In the genomic region with DNA sequence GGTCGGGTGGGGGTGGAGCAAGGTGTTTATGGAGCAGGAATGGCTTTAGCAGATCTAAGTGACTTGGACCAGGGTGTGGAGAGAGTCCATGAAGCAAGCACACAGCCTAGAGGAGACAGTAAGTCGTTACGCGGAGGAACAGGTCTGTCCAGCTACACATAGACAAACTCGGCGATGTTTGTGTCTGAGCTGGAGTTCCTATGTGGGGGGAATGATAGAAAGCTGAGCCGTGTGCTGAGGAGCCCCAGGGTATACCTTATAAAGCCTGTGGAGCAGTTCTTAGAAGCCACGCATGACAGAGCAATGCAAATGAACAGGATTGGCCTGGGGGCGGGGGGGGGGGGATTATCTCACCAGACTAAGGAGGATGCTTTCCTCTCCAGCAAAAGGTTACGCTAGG, we compare ENCODE assay signal across 29 mouse cellular contexts. TPM values are rescaled to one million over a fixed set of nuclear protein-coding genes. Genes with fewer than 3 reads are reported as not detected.
"Had no signal": no experiment of that assay in that cellular context is flagged by ENCODE, and none has a peak within 500 bp of the region (broad histone marks: within the 10 kb centered on the region; RNA-seq: fewer than 3 reads in every experiment).

No protein-coding gene starts in this region.

- H3K9me3 ChIP-seq: heart, embryonic 13.5 days; heart, embryonic 15.5 days; kidney, embryonic 15.5 days; limb, embryonic 13.5 days; limb, embryonic 15.5 days; liver, embryonic 12.5 days had no signal

- H3K36me3 ChIP-seq: heart, embryonic 13.5 days; heart, embryonic 15.5 days; kidney, embryonic 15.5 days; limb, embryonic 13.5 days; limb, embryonic 15.5 days; liver, embryonic 12.5 days had no signal

- H3K4me2 ChIP-seq: heart, embryonic 11.5 days; heart, embryonic 13.5 days; heart, embryonic 15.5 days; hindbrain, embryonic 14.5 days; kidney, embryonic 15.5 days; limb, embryonic 13.5 days; limb, embryonic 15.5 days; liver, embryonic 12.5 days had no signal

- DNase-seq: gastrocnemius, postnatal 14 days; gastrocnemius, postnatal 36 days; heart, adult 11 months; heart, adult 2 months; heart, postnatal 14 days; heart, postnatal 36 days; kidney, adult 11 months; kidney, adult 8-10 months; kidney, postnatal 10 days; kidney, postnatal 36 days; layer of hippocampus, adult 9-11 months; layer of hippocampus, postnatal 36 days; left cerebral cortex, postnatal 4 days had no signal

- H3K9ac ChIP-seq: heart, embryonic 13.5 days; heart, embryonic 15.5 days; hindbrain, embryonic 14.5 days; kidney, embryonic 15.5 days; limb, embryonic 13.5 days; limb, embryonic 15.5 days; liver, embryonic 12.5 days; liver, embryonic 14.5 days had no signal

- ATAC-seq: hindbrain, embryonic 16.5 days; intestine, embryonic 16.5 days; liver, embryonic 12.5 days had no signal

- H3K27ac ChIP-seq: heart, adult 2 months; heart, embryonic 13.5 days; heart, embryonic 15.5 days; hindbrain, embryonic 14.5 days; kidney, embryonic 15.5 days; limb, embryonic 13.5 days; limb, embryonic 15.5 days; liver, embryonic 12.5 days; liver, embryonic 14.5 days had no signal

- H3K4me1 ChIP-seq: heart, embryonic 13.5 days; heart, embryonic 15.5 days; limb, embryonic 13.5 days; limb, embryonic 15.5 days; liver, embryonic 12.5 days had no signal

- H3K4me3 ChIP-seq: heart, adult 2 months; heart, embryonic 13.5 days; heart, embryonic 15.5 days; kidney, embryonic 15.5 days; limb, embryonic 13.5 days; limb, embryonic 15.5 days; liver, embryonic 12.5 days had no signal

RNA-seq across cellular contexts. Expression of a gene that starts 14.2 kb away (rescaled TPM):
- total RNA-seq: gastrocnemius, adult 18-20 months; gastrocnemius, adult 8-10 months; hematopoietic stem cell, adult 5-6 weeks had no signal
- polyA plus RNA-seq: heart, embryonic 11.5 days; heart, embryonic 15.5 days; hindbrain, embryonic 11.5 days; intestine, embryonic 14.5 days; intestine, embryonic 16.5 days; liver, embryonic 12.5 days had no signal
